Mouse (Mus musculus): ENCODE measurements around the gene Btla.

DNA sequence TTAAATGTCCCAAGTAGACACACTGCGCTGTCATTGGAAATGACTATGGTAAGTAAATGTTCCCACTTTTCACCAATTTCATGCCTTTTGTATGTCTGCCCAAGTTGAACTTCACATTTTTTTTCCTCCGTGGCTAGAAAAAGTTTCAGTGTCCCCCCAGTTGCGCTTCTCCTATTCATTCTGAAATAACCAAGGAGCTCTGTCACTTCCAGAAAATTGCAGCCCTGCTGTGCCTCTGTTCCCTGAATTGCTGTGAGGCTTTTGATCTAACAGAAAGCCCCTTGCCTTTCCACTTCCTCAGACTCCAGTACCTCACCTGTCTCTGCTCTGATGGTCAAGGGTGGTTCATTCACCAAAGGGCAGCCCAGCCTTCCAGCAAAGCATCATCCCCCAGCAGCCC, 8.9 kb downstream of the Btla start:
- TF ChIP-seq CTCF (IDR thresholded peaks at IDR 0.05; ENCODE audit: control insufficient read depth, insufficient read depth, insufficient replicate concordance, low read depth, low read length) (no peak), POLR2A (IDR thresholded peaks at IDR 0.05; ENCODE audit: control insufficient read depth, low read depth, low read length) (no peak)

Data from testis, adult 2 months (tissue).